10 mouse cellular contexts compared by ENCODE assay signal in the genomic region with DNA sequence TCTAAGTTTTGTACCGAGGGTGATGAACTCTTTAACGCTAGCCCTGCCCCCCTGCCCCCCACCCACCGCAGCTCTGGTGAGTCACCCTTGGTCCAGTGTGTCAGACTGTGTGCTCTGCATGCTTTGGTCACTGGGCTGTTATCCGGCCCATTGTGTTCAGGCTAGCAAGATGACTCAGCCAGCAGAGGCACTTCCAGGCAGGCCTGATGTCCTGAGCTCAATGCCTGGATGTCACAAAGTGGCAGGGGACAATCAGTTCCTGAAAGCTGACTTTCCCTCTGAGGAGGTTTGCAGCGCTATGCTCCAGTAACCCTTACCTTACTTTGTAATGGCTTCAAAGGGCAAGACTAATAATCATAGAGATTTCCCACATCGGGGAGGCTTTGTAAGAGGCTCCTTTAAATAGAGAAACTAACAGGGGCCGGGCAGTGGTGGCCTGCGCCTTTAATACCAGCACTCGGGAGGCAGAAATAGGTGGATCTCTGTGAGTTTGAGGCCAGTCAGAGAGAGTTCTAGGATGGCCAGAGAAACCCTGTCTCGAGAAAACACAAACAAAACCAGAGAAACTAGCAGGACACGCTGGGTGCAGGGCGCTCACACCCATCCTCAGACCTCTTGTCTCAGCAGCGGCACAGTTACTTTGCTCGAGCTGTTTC. TPM values are rescaled to one million over a fixed set of nuclear protein-coding genes. Genes with fewer than 3 reads are reported as not detected.
DNase-seq lines count a peak whose midpoint lies in the region; ATAC-seq and TF ChIP-seq lines count a peak whose summit lies in the region.
"Had no signal": no experiment of that assay in that cellular context is flagged by ENCODE, and none has a peak within 500 bp of the region (broad histone marks: within the 10 kb centered on the region; RNA-seq: fewer than 3 reads in every experiment).

No protein-coding gene starts in this region.

- H3K9ac ChIP-seq in heart, embryonic 12.5 days, result peak overlapping the region; percentile 2; the same call in 1 of the 2 replicates
- no peak overlapping the region for H3K9ac ChIP-seq in lung, embryonic 14.5 days
- no peak overlapping the region for H3K9ac ChIP-seq in midbrain, embryonic 14.5 days (replicated peaks; ENCODE audit: low read length)
- H3K9ac ChIP-seq: limb, embryonic 12.5 days had no signal

- peaks cover 28% of the 10 kb centered on the region for H3K4me1 ChIP-seq in heart, embryonic 12.5 days (replicated peaks)
- peaks cover 7% of the 10 kb centered on the region; the same call in 1 of the 2 replicates for H3K4me1 ChIP-seq in lung, embryonic 14.5 days (ENCODE audit: insufficient read depth)
- no peaks in the 10 kb centered on the region for H3K4me1 ChIP-seq in midbrain, embryonic 14.5 days (ENCODE audit: control insufficient read depth, insufficient read depth, low read length)

- H3K36me3 ChIP-seq in heart, embryonic 12.5 days, result no peaks in the 10 kb centered on the region
- H3K36me3 ChIP-seq in lung, embryonic 14.5 days (ENCODE audit: insufficient read depth), result no peaks in the 10 kb centered on the region
- no peaks in the 10 kb centered on the region for H3K36me3 ChIP-seq in midbrain, embryonic 14.5 days (ENCODE audit: control insufficient read depth, insufficient read depth, low read length)
- H3K36me3 ChIP-seq: limb, embryonic 12.5 days had no signal

- H3K27ac ChIP-seq in gastrocnemius, adult 2 months, result peak overlapping the region; percentile 90
- peak overlapping the region; percentile 57 for H3K27ac ChIP-seq in heart, embryonic 12.5 days (ENCODE audit: poor library complexity, severe bottlenecking)
- H3K27ac ChIP-seq in lung, embryonic 14.5 days (ENCODE audit: low read depth), result no peak overlapping the region
- no peak overlapping the region for H3K27ac ChIP-seq in midbrain, embryonic 14.5 days (replicated peaks; ENCODE audit: low read depth, low read length)
- H3K27ac ChIP-seq: limb, embryonic 12.5 days had no signal

- no peak overlapping the region for H3K4me3 ChIP-seq in gastrocnemius, adult 2 months
- H3K4me3 ChIP-seq in heart, embryonic 12.5 days, result no peak overlapping the region
- no peak overlapping the region for H3K4me3 ChIP-seq in lung, embryonic 14.5 days (ENCODE audit: low read depth, low read length)
- H3K4me3 ChIP-seq in midbrain, embryonic 14.5 days (replicated peaks; ENCODE audit: low read depth, low read length), result no peak overlapping the region
- H3K4me3 ChIP-seq: limb, embryonic 12.5 days had no signal

- no peaks in the 10 kb centered on the region for H3K9me3 ChIP-seq in heart, embryonic 12.5 days (replicated peaks)
- no peaks in the 10 kb centered on the region for H3K9me3 ChIP-seq in lung, embryonic 14.5 days (ENCODE audit: low read depth, low read length)
- no peaks in the 10 kb centered on the region for H3K9me3 ChIP-seq in midbrain, embryonic 14.5 days (ENCODE audit: control insufficient read depth, low read length)
- H3K9me3 ChIP-seq: limb, embryonic 12.5 days had no signal

- H3K27me3 ChIP-seq in heart, embryonic 12.5 days (replicated peaks), result peaks cover 1% of the 10 kb centered on the region; the same call in 1 of the 2 replicates
- H3K27me3 ChIP-seq in lung, embryonic 14.5 days (ENCODE audit: insufficient read depth, low read length), result no peaks in the 10 kb centered on the region
- no peaks in the 10 kb centered on the region for H3K27me3 ChIP-seq in midbrain, embryonic 14.5 days (ENCODE audit: control insufficient read depth, insufficient read depth, low read length)
- H3K27me3 ChIP-seq: limb, embryonic 12.5 days had no signal

- intact Hi-C loops in gastrocnemius, adult 2 months (cut with DNase I), result loop anchor here (5.0 kb wide), 1 partner anchor 203 kb away; no protein-coding TSS in a partner anchor

- 60% methylated on average over 14 of the region's 14 CpGs for WGBS in heart, embryonic 12.5 days
- WGBS in lung, embryonic 14.5 days, result 67% methylated on average over 14 of the region's 14 CpGs
- WGBS in midbrain, embryonic 14.5 days, result 47% methylated on average over 14 of the region's 14 CpGs

- ATAC-seq in heart, embryonic 12.5 days (ENCODE audit: insufficient number of reproducible peaks, low FRiP score), result peak; percentile 63
- no peak for ATAC-seq in lung, embryonic 14.5 days (ENCODE audit: insufficient read depth)
- no peak for ATAC-seq in midbrain, embryonic 14.5 days (ENCODE audit: low FRiP score, low TSS enrichment)

- no peak for TF ChIP-seq CTCF in gastrocnemius, adult 2 months (IDR thresholded peaks at IDR 0.05)
- TF ChIP-seq CTCF in lung, embryonic 14.5 days (IDR thresholded peaks at IDR 0.05; ENCODE audit: low read depth), result no peak

- no peak overlapping the region for H3K4me2 ChIP-seq in heart, embryonic 12.5 days
- no peak overlapping the region for H3K4me2 ChIP-seq in lung, embryonic 14.5 days
- H3K4me2 ChIP-seq in midbrain, embryonic 14.5 days (ENCODE audit: low read length), result no peak overlapping the region
- H3K4me2 ChIP-seq: limb, embryonic 12.5 days had no signal

- peak; percentile 51 for DNase-seq in gastrocnemius, adult 2 months
- no peak for DNase-seq in gastrocnemius, postnatal 10 days
- peak; percentile 93 for DNase-seq in Muller cell, postnatal 12 days (ENCODE audit: inconsistent ontology term)
- peak; percentile 55 for DNase-seq in lung, embryonic 14.5 days
- no peak for DNase-seq in thymus, postnatal 0 days (ENCODE audit: low spot score)
- DNase-seq in right cerebral cortex, adult 2 months (ENCODE audit: low spot score in 2 of 2), result no peak
- DNase-seq in midbrain, embryonic 14.5 days, result no peak

RNA-seq across cellular contexts. Expression of a gene that starts 3.7 kb away (rescaled TPM):
- under 1 TPM; 0.20 to 0.50 TPM for total RNA-seq in gastrocnemius, adult 2 months (2021)
- under 1 TPM; 0.75 to 0.77 TPM for total RNA-seq in gastrocnemius, postnatal 10 days (2021)
- polyA plus RNA-seq in heart, embryonic 12.5 days (2016; fragmentation: Nextera tagmentation; extraction: Ambion mirVana), result not detected in 2 replicates
- 0.28 and 0.30 TPM in 2 replicates for polyA plus RNA-seq in lung, embryonic 14.5 days (2014; fragmentation: Nextera tagmentation; extraction: Ambion mirVana)
- 0.73 and 0.76 TPM in 2 replicates for polyA plus RNA-seq in thymus, postnatal 0 days (2015; fragmentation: Nextera tagmentation; extraction: Ambion mirVana)
- 0.30 TPM in 1 of 2 replicates, not detected in the other for polyA plus RNA-seq in midbrain, embryonic 14.5 days (2014; fragmentation: Nextera tagmentation; extraction: Ambion mirVana)
- polyA plus RNA-seq: neural tube, embryonic 14.5 days had no signal

RNA-seq across cellular contexts. Expression of a gene that starts 13.9 kb away (rescaled TPM):
- under 1 TPM; 0.14 to 0.28 TPM for total RNA-seq in gastrocnemius, adult 2 months (2021)
- total RNA-seq in gastrocnemius, postnatal 10 days (2021), result under 1 TPM in 1 of 2 experiments, not detected in 1; 0.11 TPM
- 0.77 TPM in 2 replicates for polyA plus RNA-seq in heart, embryonic 12.5 days (2016; fragmentation: Nextera tagmentation; extraction: Ambion mirVana)
- polyA plus RNA-seq in lung, embryonic 14.5 days (2014; fragmentation: Nextera tagmentation; extraction: Ambion mirVana), result 0.22 and 0.75 TPM in 2 replicates
- polyA plus RNA-seq in thymus, postnatal 0 days (2015; fragmentation: Nextera tagmentation; extraction: Ambion mirVana), result 0.44 and 0.52 TPM in 2 replicates
- 0.11 and 0.12 TPM in 2 replicates for polyA plus RNA-seq in midbrain, embryonic 14.5 days (2014; fragmentation: Nextera tagmentation; extraction: Ambion mirVana)

RNA-seq across cellular contexts. Expression of a gene that starts 14.1 kb away (rescaled TPM):
- under 1 TPM in 1 of 2 experiments, not detected in 1; 0.25 TPM for total RNA-seq in gastrocnemius, adult 2 months (2021)
- under 1 TPM in 1 of 2 experiments, not detected in 1; 0.21 TPM for total RNA-seq in gastrocnemius, postnatal 10 days (2021)
- polyA plus RNA-seq in heart, embryonic 12.5 days (2016; fragmentation: Nextera tagmentation; extraction: Ambion mirVana), result 0.18 and 0.49 TPM in 2 replicates
- polyA plus RNA-seq in lung, embryonic 14.5 days (2014; fragmentation: Nextera tagmentation; extraction: Ambion mirVana), result 0.08 TPM in 1 of 2 replicates, not detected in the other
- polyA plus RNA-seq in thymus, postnatal 0 days (2015; fragmentation: Nextera tagmentation; extraction: Ambion mirVana), result 0.30 and 0.53 TPM in 2 replicates
- 0.21 TPM in 1 of 2 replicates, not detected in the other for polyA plus RNA-seq in midbrain, embryonic 14.5 days (2014; fragmentation: Nextera tagmentation; extraction: Ambion mirVana)

RNA-seq across cellular contexts. Expression of a gene that starts 19.5 kb away (rescaled TPM):
- total RNA-seq in gastrocnemius, adult 2 months (2021), result 10 to 100 TPM in 1 of 2 experiments, 1 to 10 TPM in 1; 7.7 to 16.4 TPM
- total RNA-seq in gastrocnemius, postnatal 10 days (2021), result 1 to 10 TPM; 3.4 to 3.9 TPM
- 5.4 and 5.8 TPM in 2 replicates for polyA plus RNA-seq in heart, embryonic 12.5 days (2016; fragmentation: Nextera tagmentation; extraction: Ambion mirVana)
- 2.0 and 4.3 TPM in 2 replicates for polyA plus RNA-seq in lung, embryonic 14.5 days (2014; fragmentation: Nextera tagmentation; extraction: Ambion mirVana)
- polyA plus RNA-seq in thymus, postnatal 0 days (2015; fragmentation: Nextera tagmentation; extraction: Ambion mirVana), result 0.35 and 0.36 TPM in 2 replicates
- 28.1 and 49.1 TPM in 2 replicates for polyA plus RNA-seq in midbrain, embryonic 14.5 days (2014; fragmentation: Nextera tagmentation; extraction: Ambion mirVana)

RNA-seq across cellular contexts. Expression of a gene that starts 24.8 kb away (rescaled TPM):
- 100 to 1,000 TPM in 1 of 2 experiments, 1 to 10 TPM in 1; 8.8 to 105 TPM for total RNA-seq in gastrocnemius, adult 2 months (2021)
- total RNA-seq in gastrocnemius, postnatal 10 days (2021), result 10 to 100 TPM; 35.9 to 37.9 TPM
- 4.1 and 5.3 TPM in 2 replicates for polyA plus RNA-seq in heart, embryonic 12.5 days (2016; fragmentation: Nextera tagmentation; extraction: Ambion mirVana)
- polyA plus RNA-seq in lung, embryonic 14.5 days (2014; fragmentation: Nextera tagmentation; extraction: Ambion mirVana), result 2.1 TPM in 2 replicates
- 10.6 and 13.4 TPM in 2 replicates for polyA plus RNA-seq in thymus, postnatal 0 days (2015; fragmentation: Nextera tagmentation; extraction: Ambion mirVana)
- 1.9 and 4.3 TPM in 2 replicates for polyA plus RNA-seq in midbrain, embryonic 14.5 days (2014; fragmentation: Nextera tagmentation; extraction: Ambion mirVana)

Comparison
In these comparisons a context has a peak if more than half of its experiments do, and no peak if none do; other contexts are left out.
1. DNase-seq: peak in gastrocnemius, adult 2 months (single experiment), Muller cell, postnatal 12 days (single experiment) and lung, embryonic 14.5 days (single experiment); none in gastrocnemius, postnatal 10 days (single experiment), thymus, postnatal 0 days (single experiment), right cerebral cortex, adult 2 months (0 of 2) and midbrain, embryonic 14.5 days (single experiment).
2. H3K27ac ChIP-seq: peak in gastrocnemius, adult 2 months (single experiment) and heart, embryonic 12.5 days (single experiment); none in lung, embryonic 14.5 days (single experiment) and midbrain, embryonic 14.5 days (single experiment).